Mouse (Mus musculus): ENCODE results near the gene Rufy3. TPM values are rescaled to one million over a fixed set of nuclear protein-coding genes. Genes with fewer than 3 reads are reported as not detected.

Rufy3 gene
- total RNA-seq, 1 experiment, result 10.8 TPM

GRCm38 (mm10) chr5:88679341-88679740 is 114.5 kb downstream of the Rufy3 start:
- H3K27ac ChIP-seq (ENCODE audit: insufficient read depth, low read depth, low read length, poor library complexity, severe bottlenecking), result no peak overlapping the region
- peaks cover 8 to 22% of the 10 kb centered on the region in 2 experiments for H3K4me1 ChIP-seq (ENCODE audit: control insufficient read depth in 2 of 2, insufficient read depth in 2 of 2, low read length in 2 of 2, poor library complexity in 1 of 2)
- in situ Hi-C loops (cut with MboI; ENCODE audit: low sequenced_read_pairs in 2 of 2, unreplicated experiment in 2 of 2), result no loop called here
- H3K4me3 ChIP-seq (ENCODE audit: insufficient read depth in 1 of 2, low read depth in 1 of 2, low read length in 2 of 2, poor library complexity in 1 of 2, severe bottlenecking in 1 of 2), result peak overlapping the region in 1 of 2 experiments; percentile 22; a peak in 2 of 4 replicates
- DNase-seq (ENCODE audit: low read depth, low spot score), result peak; percentile 79
- no peak for TF ChIP-seq ZC3H11A (IDR thresholded peaks at IDR 0.05; ENCODE audit: borderline replicate concordance, low read depth, low read length)
- TF ChIP-seq HCFC1 (IDR thresholded peaks at IDR 0.05; ENCODE audit: borderline replicate concordance, insufficient read depth, low read length), result no peak
- no peak; the same call in 1 of the 2 replicates for TF ChIP-seq CHD2 (IDR thresholded peaks at IDR 0.05; ENCODE audit: low read depth, low read length)
- no peak for TF ChIP-seq MAFK (IDR thresholded peaks at IDR 0.05; ENCODE audit: insufficient read depth, low read depth, low read length)
- TF ChIP-seq ZNF384 (IDR thresholded peaks at IDR 0.05; ENCODE audit: low read depth, low read length), result no peak
- no peak overlapping the region for H3K9ac ChIP-seq (ENCODE audit: insufficient read depth, low read depth, low read length, poor library complexity, severe bottlenecking)
- H3K36me3 ChIP-seq (ENCODE audit: control insufficient read depth, insufficient read depth, low read length, poor library complexity, severe bottlenecking), result no peaks in the 10 kb centered on the region
- H3K9me3 ChIP-seq (ENCODE audit: control insufficient read depth, insufficient read depth, low read depth, low read length), result no peaks in the 10 kb centered on the region

- H3K4me1 ChIP-seq (ENCODE audit: control insufficient read depth in 2 of 2, insufficient read depth in 2 of 2, low read length in 2 of 2, poor library complexity in 1 of 2), result peaks cover 8 to 22% of the 10 kb centered on the region in 2 experiments; a peak in 3 of 4 replicates
- DNase-seq (ENCODE audit: low read depth, low spot score), result no peak
- in situ Hi-C loops (cut with MboI; ENCODE audit: low sequenced_read_pairs in 2 of 2, unreplicated experiment in 2 of 2), result no loop called here
- H3K27ac ChIP-seq (ENCODE audit: insufficient read depth, low read depth, low read length, poor library complexity, severe bottlenecking), result no peak overlapping the region
- no peak overlapping the region for H3K4me3 ChIP-seq (ENCODE audit: insufficient read depth in 1 of 2, low read depth in 1 of 2, low read length in 2 of 2, poor library complexity in 1 of 2, severe bottlenecking in 1 of 2)
- TF ChIP-seq CHD2 (IDR thresholded peaks at IDR 0.05; ENCODE audit: low read depth, low read length), result no peak
- TF ChIP-seq ZC3H11A (IDR thresholded peaks at IDR 0.05; ENCODE audit: borderline replicate concordance, low read depth, low read length), result no peak
- TF ChIP-seq HCFC1 (IDR thresholded peaks at IDR 0.05; ENCODE audit: borderline replicate concordance, insufficient read depth, low read length), result no peak
- peak; percentile 99 for TF ChIP-seq MAFK (IDR thresholded peaks at IDR 0.05; ENCODE audit: insufficient read depth, low read depth, low read length)
- no peak overlapping the region for H3K9ac ChIP-seq (ENCODE audit: insufficient read depth, low read depth, low read length, poor library complexity, severe bottlenecking)
- H3K9me3 ChIP-seq (ENCODE audit: control insufficient read depth, insufficient read depth, low read depth, low read length), result no peaks in the 10 kb centered on the region
- no peaks in the 10 kb centered on the region for H3K36me3 ChIP-seq (ENCODE audit: control insufficient read depth, insufficient read depth, low read length, poor library complexity, severe bottlenecking)
Measured at GRCm38 (mm10) chr5:88680567-88680966, 115.7 kb downstream of the Rufy3 start.

GRCm38 (mm10) chr5:88683706-88684105 is 118.9 kb downstream of the Rufy3 start:
- Histone ChIP-seq H3K36me3 (ENCODE audit: control insufficient read depth, insufficient read depth, low read length, poor library complexity, severe bottlenecking) (no peaks in the 10 kb centered on the region), H3K9ac (ENCODE audit: insufficient read depth, low read depth, low read length, poor library complexity, severe bottlenecking) (no peak overlapping the region), H3K27ac (ENCODE audit: insufficient read depth, low read depth, low read length, poor library complexity, severe bottlenecking) (no peak overlapping the region), H3K4me1 (ENCODE audit: control insufficient read depth in 2 of 2, insufficient read depth in 2 of 2, low read length in 2 of 2, poor library complexity in 1 of 2) (peaks cover 5 to 16% of the 10 kb centered on the region in 2 experiments; a peak in 3 of 4 replicates), H3K9me3 (ENCODE audit: control insufficient read depth, insufficient read depth, low read depth, low read length) (no peaks in the 10 kb centered on the region), H3K4me3 (ENCODE audit: insufficient read depth in 1 of 2, low read depth in 1 of 2, low read length in 2 of 2, poor library complexity in 1 of 2, severe bottlenecking in 1 of 2) (no peak overlapping the region)
- no peak for TF ChIP-seq ZC3H11A (IDR thresholded peaks at IDR 0.05; ENCODE audit: borderline replicate concordance, low read depth, low read length)
- no peak for TF ChIP-seq CHD2 (IDR thresholded peaks at IDR 0.05; ENCODE audit: low read depth, low read length)
- TF ChIP-seq ZNF384 (IDR thresholded peaks at IDR 0.05; ENCODE audit: low read depth, low read length), result no peak
- TF ChIP-seq HCFC1 (IDR thresholded peaks at IDR 0.05; ENCODE audit: borderline replicate concordance, insufficient read depth, low read length), result no peak
- TF ChIP-seq MAFK (IDR thresholded peaks at IDR 0.05; ENCODE audit: insufficient read depth, low read depth, low read length), result no peak
- DNase-seq (ENCODE audit: low read depth, low spot score), result no peak
- in situ Hi-C loops (cut with MboI; ENCODE audit: low sequenced_read_pairs in 2 of 2, unreplicated experiment in 2 of 2), result no loop called here

DNA sequence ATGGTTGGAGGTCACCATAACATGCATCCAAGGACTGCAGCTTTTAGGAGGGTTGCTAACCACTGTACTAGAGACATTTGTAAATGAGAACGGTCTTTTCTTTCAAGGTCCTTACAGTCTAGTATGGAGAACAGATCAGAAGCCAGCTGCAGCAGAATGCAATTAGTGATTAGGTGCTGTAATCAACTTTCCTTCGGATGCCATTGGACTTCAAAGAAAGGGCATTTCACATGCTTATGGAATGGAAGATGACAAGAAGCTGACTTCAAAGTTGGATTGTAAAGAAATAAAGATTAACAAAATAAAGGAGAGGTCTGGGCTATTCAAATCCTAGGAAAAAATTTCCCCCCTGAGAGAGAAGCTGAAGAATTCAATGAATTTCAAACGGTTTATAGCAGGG is 119.4 kb downstream of the Rufy3 start:
- in situ Hi-C loops (cut with MboI; ENCODE audit: low sequenced_read_pairs in 2 of 2, unreplicated experiment in 2 of 2), result no loop called here
- H3K9me3 ChIP-seq (ENCODE audit: control insufficient read depth, insufficient read depth, low read depth, low read length), result no peaks in the 10 kb centered on the region
- H3K9ac ChIP-seq (ENCODE audit: insufficient read depth, low read depth, low read length, poor library complexity, severe bottlenecking), result no peak overlapping the region
- no peak overlapping the region for H3K27ac ChIP-seq (ENCODE audit: insufficient read depth, low read depth, low read length, poor library complexity, severe bottlenecking)
- no peaks in the 10 kb centered on the region for H3K36me3 ChIP-seq (ENCODE audit: control insufficient read depth, insufficient read depth, low read length, poor library complexity, severe bottlenecking)
- peaks cover 5 to 14% of the 10 kb centered on the region in 2 experiments; a peak in 3 of 4 replicates for H3K4me1 ChIP-seq (ENCODE audit: control insufficient read depth in 2 of 2, insufficient read depth in 2 of 2, low read length in 2 of 2, poor library complexity in 1 of 2)
- no peak for DNase-seq (ENCODE audit: low read depth, low spot score)
- TF ChIP-seq ZNF384 (IDR thresholded peaks at IDR 0.05; ENCODE audit: low read depth, low read length) (no peak), CHD2 (IDR thresholded peaks at IDR 0.05; ENCODE audit: low read depth, low read length) (no peak), HCFC1 (IDR thresholded peaks at IDR 0.05; ENCODE audit: borderline replicate concordance, insufficient read depth, low read length) (no peak)
- H3K4me3 ChIP-seq (ENCODE audit: insufficient read depth in 1 of 2, low read depth in 1 of 2, low read length in 2 of 2, poor library complexity in 1 of 2, severe bottlenecking in 1 of 2), result no peak overlapping the region

DNA sequence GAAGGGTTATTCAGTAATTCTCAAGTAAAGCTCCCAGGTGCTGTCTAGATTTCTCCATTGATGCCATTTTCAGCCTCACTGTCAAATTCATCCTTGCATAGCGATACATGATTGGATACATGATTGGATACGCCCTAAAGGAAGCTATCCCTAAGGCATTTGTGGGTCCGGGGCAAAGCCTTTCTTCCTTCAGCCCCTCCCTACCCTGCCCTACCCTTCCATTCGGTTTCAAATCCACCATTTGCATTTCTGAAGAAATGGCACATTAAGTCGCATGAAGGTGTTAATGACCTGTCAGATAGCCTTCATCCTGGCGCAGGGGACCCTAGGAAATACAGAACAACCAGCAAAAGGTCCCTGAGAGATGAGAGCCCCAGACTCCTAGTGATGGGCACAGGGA is 120.5 kb downstream of the Rufy3 start:
- Histone ChIP-seq H3K36me3 (ENCODE audit: control insufficient read depth, insufficient read depth, low read length, poor library complexity, severe bottlenecking) (no peaks in the 10 kb centered on the region), H3K9me3 (ENCODE audit: control insufficient read depth, insufficient read depth, low read depth, low read length) (no peaks in the 10 kb centered on the region), H3K4me3 (ENCODE audit: insufficient read depth in 1 of 2, low read depth in 1 of 2, low read length in 2 of 2, poor library complexity in 1 of 2, severe bottlenecking in 1 of 2) (no peak overlapping the region), H3K9ac (ENCODE audit: insufficient read depth, low read depth, low read length, poor library complexity, severe bottlenecking) (no peak overlapping the region), H3K27ac (ENCODE audit: insufficient read depth, low read depth, low read length, poor library complexity, severe bottlenecking) (no peak overlapping the region), H3K4me1 (ENCODE audit: control insufficient read depth in 2 of 2, insufficient read depth in 2 of 2, low read length in 2 of 2, poor library complexity in 1 of 2) (peaks cover 2 to 11% of the 10 kb centered on the region in 2 experiments; a peak in 2 of 4 replicates)
- no peak for DNase-seq (ENCODE audit: low read depth, low spot score)
- TF ChIP-seq HCFC1 (IDR thresholded peaks at IDR 0.05; ENCODE audit: borderline replicate concordance, insufficient read depth, low read length) (no peak), MAFK (IDR thresholded peaks at IDR 0.05; ENCODE audit: insufficient read depth, low read depth, low read length) (no peak), ZC3H11A (IDR thresholded peaks at IDR 0.05; ENCODE audit: borderline replicate concordance, low read depth, low read length) (no peak), CHD2 (IDR thresholded peaks at IDR 0.05; ENCODE audit: low read depth, low read length) (no peak), ZNF384 (IDR thresholded peaks at IDR 0.05; ENCODE audit: low read depth, low read length) (no peak)
- in situ Hi-C loops (cut with MboI; ENCODE audit: low sequenced_read_pairs in 2 of 2, unreplicated experiment in 2 of 2), result no loop called here

All from ES-E14 (cell line).